Mouse (Mus musculus): ENCODE data around the gene Elovl6.

DNA sequence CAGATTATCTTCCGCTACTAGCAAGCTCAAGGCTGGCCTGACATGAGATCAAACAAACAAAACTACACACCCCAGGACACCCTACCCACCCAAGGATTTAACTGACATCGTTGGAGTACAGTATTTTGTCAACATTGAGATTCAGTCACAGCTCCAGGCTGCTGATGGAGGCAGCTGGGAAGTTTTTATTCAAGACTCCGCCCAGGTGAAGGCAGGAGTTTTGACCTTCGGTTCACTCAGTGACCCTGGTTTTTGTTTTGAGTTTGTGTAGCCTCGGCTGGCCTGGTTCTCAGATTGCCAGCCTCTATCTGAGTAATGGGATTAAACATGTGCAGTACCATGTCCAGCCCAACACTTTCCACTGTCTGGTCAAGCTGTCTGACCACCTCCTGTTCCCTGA, 17.4 kb downstream of the Elovl6 start:
- TF ChIP-seq POLR2A (IDR thresholded peaks at IDR 0.05; ENCODE audit: borderline replicate concordance, low read depth, low read length) = no peak
- no peak for TF ChIP-seq CTCF (IDR thresholded peaks at IDR 0.05; ENCODE audit: low read depth, low read length)
